Mouse (Mus musculus) C2C12 (cell line): Measurements from ENCODE around the gene Spag6l. TPM values are rescaled to one million over a fixed set of nuclear protein-coding genes. Genes with fewer than 3 reads are reported as not detected.

Experiments
- H3K27me3 ChIP-seq: one replicate; pipeline ENCODE4 v1.6.1; 2011; ENCODE audit not compliant: control insufficient read depth, insufficient read depth, insufficient read length
- H3K36me3 ChIP-seq: one replicate; pipeline ENCODE4 v1.6.1; 2011; ENCODE audit not compliant: control insufficient read depth, insufficient read depth
- H3K4me3 ChIP-seq: one replicate; pipeline ENCODE4 v1.5.1; 2011; ENCODE audit warnings: mild to moderate bottlenecking, control low read depth; ENCODE audit not compliant: poor library complexity, insufficient read depth, severe bottlenecking
- H3K79me2 ChIP-seq: one replicate; pipeline ENCODE4 v1.6.1; 2011; ENCODE audit not compliant: control insufficient read depth, insufficient read depth
- H3K79me3 ChIP-seq: one replicate; pipeline ENCODE4 v1.6.1; 2011; ENCODE audit warnings: low read depth, control low read depth
- H3ac ChIP-seq: one replicate; pipeline ENCODE3; 2011; ENCODE audit warnings: low read depth; ENCODE audit not compliant: control insufficient read depth, insufficient read length
- MAX ChIP-seq: IDR thresholded peaks from one replicate; pipeline ENCODE4 v1.6.1; 2011; ENCODE audit warnings: mild to moderate bottlenecking, control low read depth
- MYOD1 ChIP-seq: IDR thresholded peaks from one replicate; pipeline ENCODE4 v1.6.1; 2011; ENCODE audit warnings: low read depth; ENCODE audit not compliant: control insufficient read depth, insufficient read length
- MYOG ChIP-seq: IDR thresholded peaks from one replicate; pipeline ENCODE4 v1.6.1; 2011; ENCODE audit not compliant: control insufficient read depth, insufficient read length; ENCODE audit errors: extremely low read depth
- USF1 ChIP-seq: IDR thresholded peaks from one replicate; pipeline ENCODE4 v1.6.1; 2011; ENCODE audit warnings: low read depth, mild to moderate bottlenecking, control low read depth, moderate library complexity
- polyA plus RNA-seq: library from polyadenylated mRNA; unstranded; fragments of >200 nt; fragmentation: generic; extraction: Trizol; gene quantifications from one replicate; pipeline ENCODE4 v1.2.1, GENCODE M21; 2012; ENCODE audit warnings: missing spikeins

The Spag6l gene
- polyA plus RNA-seq, 1 experiment: not detected

GRCm38 (mm10) chr16:16806325-16806724 lies 22.9 kb downstream of the Spag6l start:
- no peaks in the 10 kb centered on the region for H3K27me3 ChIP-seq
- no peak overlapping the region for H3ac ChIP-seq
- no peak for TF ChIP-seq USF1
- TF ChIP-seq MAX: no peak
- TF ChIP-seq MYOG: no peak
- TF ChIP-seq MYOD1: no peak
- no peak overlapping the region for H3K4me3 ChIP-seq
- no peaks in the 10 kb centered on the region for H3K79me2 ChIP-seq
- H3K79me3 ChIP-seq: no peaks in the 10 kb centered on the region
- no peaks in the 10 kb centered on the region for H3K36me3 ChIP-seq

Other genes starting within 250 kb of the Spag6l start
- gene Fgd4, start 228.9 kb downstream of the Spag6l start, polyA plus RNA-seq: 0.11 TPM
- gene Olfr19, start 153.1 kb downstream of the Spag6l start, polyA plus RNA-seq: not detected
- gene Igll1, start 34.5 kb upstream of the Spag6l start, polyA plus RNA-seq: not detected
- gene Top3b, start 41.3 kb upstream of the Spag6l start, polyA plus RNA-seq: 41.0 TPM
- gene Vpreb1, start 41.4 kb upstream of the Spag6l start, polyA plus RNA-seq: 0.56 TPM
- 20.5 TPM for gene Ppm1f, start 67.0 kb upstream of the Spag6l start, polyA plus RNA-seq
- 77.2 TPM for gene Mapk1, start 153.9 kb upstream of the Spag6l start, polyA plus RNA-seq
- gene Ypel1, start 240.2 kb upstream of the Spag6l start, polyA plus RNA-seq: 0.89 TPM